Mouse (Mus musculus): ENCODE measurements around the gene Ephx4.

The Ephx4 gene

GRCm38 (mm10) chr5:107402436-107402835 is at the start of gene Ephx4:
Gene Ephx4 (plus strand): TSS chr5:107402736.
- 16% methylated on average over 5 of the region's 5 CpGs for WGBS

DNA sequence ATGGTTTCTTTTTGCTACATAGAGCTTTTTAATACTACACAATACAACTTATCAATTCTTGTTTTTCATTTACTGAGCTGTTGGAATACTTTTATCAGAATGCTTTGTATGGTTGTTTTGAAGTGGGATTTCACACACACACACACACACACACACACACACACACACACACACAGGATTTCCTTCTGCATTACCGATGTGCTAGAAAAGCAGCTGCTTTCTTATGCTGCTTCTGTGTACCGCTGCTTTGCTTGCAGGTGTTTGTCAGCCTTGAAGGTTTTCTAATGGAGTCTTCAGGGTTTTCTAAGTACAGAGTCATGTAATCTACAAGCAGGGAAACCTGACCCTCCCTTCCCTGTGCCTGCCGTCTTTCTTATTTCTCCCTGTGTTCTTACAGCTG is 48.6 kb upstream of the Ephx4 start:
- WGBS, result 75% methylated on average over 3 of the region's 3 CpGs

- 0% methylated on average over 1 of the region's 1 CpGs for WGBS
Observed at GRCm38 (mm10) chr5:107355801-107356200, 46.7 kb upstream of the Ephx4 start.

GRCm38 (mm10) chr5:107357723-107358122 is 44.8 kb upstream of the Ephx4 start:
- WGBS, result 87% methylated on average over 8 of the region's 8 CpGs

DNA sequence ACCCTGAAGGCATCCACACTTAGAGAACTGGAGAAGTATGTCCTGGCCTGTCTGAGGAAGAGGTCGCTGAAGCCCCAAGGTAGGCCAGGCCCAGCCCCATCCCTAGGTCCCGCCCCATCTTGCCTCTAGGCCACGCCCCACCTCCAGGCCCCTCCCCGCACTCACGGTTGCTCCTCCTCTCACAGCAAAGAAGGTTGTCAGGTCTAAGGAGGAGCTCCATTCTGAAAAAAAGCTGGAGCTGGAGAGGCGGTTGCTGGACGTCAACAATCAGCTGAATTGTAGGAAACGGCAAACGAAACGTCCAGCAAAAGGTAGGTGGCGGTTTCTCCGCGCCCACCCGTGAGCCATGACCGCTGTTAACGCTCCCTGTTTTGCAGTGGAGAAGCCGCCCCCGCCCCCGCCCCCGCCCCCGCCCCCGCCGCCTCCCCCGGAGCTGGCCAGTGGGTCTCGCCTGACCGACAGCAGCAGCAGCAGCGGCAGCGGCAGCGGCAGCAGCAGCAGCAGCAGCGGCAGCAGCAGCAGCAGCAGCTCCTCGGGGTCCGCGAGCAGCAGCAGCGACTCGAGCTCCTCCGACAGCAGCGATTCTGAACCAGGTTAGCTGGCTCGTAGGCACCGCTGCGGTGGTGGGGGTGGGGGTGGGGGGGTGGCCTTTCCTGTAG is 43.0 kb upstream of the Ephx4 start:
- WGBS, result under 1% methylated on average over 36 of the region's 40 CpGs

DNA sequence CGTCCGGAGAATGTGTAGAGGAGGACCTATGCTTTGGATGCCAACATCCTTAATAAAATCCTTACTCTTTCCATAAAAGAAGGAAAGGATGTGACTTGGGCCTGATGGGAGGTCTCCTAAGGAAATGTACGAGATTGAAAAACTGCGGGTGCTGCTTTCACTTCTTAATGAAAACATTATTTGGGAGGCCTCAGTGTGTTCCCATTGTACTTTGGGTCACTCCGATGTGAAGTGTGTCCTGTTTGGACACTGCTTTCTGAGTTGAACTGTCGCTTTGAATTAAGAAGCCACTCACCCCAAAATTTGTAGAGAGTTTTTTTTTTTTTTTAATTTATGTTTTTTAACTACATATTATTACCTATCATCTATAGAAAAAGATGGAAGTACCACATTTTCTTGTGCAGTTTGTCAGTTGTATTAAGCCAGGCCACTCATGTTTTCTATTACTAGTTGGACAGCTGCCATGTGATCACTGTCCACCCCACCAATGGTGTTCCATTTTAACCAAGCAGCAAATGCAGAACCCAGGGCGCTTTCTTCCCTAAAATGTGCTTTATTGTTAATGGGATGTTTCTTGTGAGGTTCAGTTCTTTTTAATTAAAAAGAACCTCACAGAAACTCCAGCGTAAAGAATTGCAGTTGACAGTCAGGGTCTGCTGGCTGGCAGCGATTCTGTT is 42.3 kb upstream of the Ephx4 start:
- 10% methylated on average over 9 of the region's 9 CpGs for WGBS

DNA sequence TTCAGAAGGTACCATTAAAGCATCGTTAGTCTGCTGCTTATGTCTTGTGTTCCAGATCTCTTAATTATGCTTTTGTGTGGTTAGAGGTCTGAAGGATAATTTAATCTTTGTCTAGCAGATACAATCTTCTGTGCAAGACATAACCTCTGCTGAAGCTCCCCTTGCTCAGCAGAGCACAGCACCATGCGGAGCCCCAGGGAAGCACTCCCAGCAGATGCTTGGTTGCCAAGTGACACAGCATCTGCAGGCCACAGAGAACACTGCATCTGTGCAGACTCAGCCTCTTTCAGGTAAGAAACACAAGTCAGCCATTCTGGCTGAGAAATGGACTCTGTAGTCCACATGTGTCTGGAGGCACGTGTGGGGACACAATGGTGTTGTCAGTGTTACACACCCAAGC is 32.5 kb upstream of the Ephx4 start:
- 74% methylated on average over 3 of the region's 3 CpGs for WGBS

DNA sequence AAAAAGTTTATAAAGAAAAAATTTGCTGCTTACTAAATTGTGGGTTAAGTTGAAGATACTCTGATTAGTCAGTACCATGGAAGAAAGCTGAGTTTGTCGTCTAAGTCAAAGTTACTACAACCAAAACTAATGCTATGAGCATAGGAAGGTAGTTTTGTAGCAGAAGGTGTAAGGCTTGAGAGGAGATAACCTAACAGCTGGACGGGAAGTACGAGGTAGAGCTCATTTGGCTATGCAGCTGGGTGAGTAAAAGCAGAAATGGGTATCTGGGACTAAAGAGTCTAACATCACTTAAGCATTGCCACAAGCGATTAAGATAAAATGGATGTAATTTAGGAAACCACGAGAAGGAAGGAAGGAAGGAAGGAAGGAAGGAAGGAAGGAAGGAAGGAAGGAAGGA is 31.2 kb upstream of the Ephx4 start:
- 87% methylated on average over 5 of the region's 5 CpGs for WGBS

DNA sequence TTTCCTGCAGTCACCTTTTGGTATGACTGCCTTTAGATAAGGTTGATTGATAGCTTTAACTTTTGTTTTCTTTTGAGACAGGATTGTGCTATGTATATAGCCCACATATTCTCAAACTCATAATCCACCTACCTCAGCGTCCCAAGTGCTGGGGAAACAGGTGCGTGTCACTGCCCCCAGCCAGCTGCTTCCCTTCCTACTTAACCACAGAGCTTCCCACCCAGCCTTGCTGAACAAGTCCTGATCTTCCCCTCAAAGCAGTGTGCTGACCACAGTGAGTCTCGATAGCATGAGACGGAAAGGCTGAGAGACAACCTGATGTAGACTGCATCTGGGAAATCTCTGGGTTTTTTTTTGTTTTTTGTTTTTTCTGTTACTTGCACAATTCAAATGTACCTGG is 29.3 kb upstream of the Ephx4 start:
- 79% methylated on average over 4 of the region's 4 CpGs for WGBS

GRCm38 (mm10) chr5:107387788-107388187 is 14.7 kb upstream of the Ephx4 start:
- 94% methylated on average over 1 of the region's 1 CpGs for WGBS

GRCm38 (mm10) chr5:107389373-107389772 is 13.2 kb upstream of the Ephx4 start:
- 31% methylated on average over 2 of the region's 2 CpGs for WGBS

DNA sequence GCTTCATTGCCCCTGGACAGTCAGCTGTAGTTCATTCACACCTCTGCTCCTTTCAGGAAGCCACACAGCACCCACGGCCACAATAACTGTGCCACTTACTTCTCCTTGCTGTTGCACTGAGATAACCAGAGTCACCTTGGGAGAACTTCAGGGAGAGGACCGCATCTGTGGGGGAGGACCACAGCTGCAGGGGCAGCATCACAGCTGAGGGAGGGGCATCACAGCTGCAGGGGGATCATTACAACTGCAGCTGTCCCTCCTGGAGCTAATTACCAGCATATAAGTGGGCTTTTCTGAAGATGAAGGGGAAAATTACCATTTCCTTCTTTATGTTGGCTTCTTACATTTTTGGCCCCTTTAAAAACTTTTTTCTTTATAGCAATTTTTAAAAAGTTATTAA is 8.1 kb upstream of the Ephx4 start:
- WGBS, result 69% methylated on average over 2 of the region's 2 CpGs

GRCm38 (mm10) chr5:107403011-107403946 is 743 bp downstream of the Ephx4 start:
- under 1% methylated on average over 80 of the region's 80 CpGs for WGBS

GRCm38 (mm10) chr5:107403947-107404684 is 1.6 kb downstream of the Ephx4 start:
- WGBS, result 15% methylated on average over 12 of the region's 12 CpGs

GRCm38 (mm10) chr5:107405361-107405760 is 2.8 kb downstream of the Ephx4 start:
- 50% methylated on average over 4 of the region's 4 CpGs for WGBS

DNA sequence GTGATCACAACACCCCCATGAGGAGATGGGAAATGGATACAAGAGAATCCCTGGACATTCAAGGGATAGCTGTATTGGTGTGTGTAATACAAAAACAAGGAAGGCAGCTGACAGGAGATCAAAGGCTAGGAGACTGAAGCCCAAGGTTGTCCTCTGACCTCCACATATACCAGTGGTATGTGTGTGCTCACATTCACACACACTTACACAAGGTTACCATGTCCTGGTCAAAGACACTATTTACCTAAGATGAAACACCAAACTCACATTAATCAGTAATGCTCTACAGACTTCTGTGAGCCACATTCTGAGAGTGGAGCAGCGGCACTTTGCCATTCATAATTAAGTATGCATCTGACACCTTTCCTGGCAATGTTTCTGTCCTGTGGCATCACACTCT is 7.8 kb downstream of the Ephx4 start:
- WGBS, result 68% methylated on average over 1 of the region's 1 CpGs

DNA sequence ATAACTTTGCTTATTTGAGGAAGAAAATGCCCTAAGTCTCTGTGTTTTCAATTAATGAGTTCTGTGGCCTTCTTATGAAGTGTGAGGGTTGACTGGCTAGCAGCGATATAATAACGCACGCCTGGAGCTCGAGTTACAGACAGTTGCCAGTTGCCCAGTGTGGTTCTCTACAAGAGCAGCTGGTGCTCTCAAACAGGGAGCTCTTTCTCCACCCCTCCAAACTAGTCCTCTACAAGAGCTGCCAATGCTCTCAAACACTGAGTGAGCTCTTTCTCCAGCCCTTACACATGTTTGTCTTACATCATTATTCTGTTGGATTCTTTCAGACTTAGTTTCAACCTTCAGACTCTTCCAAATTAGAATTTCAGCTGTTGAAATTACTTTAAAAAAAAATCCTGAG is 8.8 kb downstream of the Ephx4 start:
- WGBS, result 21% methylated on average over 4 of the region's 4 CpGs

DNA sequence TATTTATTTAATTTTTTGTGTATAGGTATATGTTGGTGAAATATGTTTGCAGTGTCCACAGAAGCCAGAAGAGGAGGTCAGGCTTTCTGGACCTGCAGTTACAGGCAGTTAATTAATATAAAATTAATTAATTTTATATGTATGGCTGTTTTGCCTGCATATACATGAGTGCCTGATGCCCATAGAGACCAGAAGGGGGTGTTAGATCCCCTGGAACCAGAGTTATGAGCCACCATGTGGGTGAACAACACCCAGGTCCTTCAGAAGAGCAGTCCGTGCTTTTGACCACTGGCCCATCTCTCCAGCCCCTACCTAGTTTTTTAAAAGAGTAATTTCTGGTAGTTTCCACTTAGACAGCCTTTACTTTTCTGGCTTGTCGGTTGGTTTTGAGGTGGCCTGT is 9.7 kb downstream of the Ephx4 start:
- WGBS, result 83% methylated on average over 2 of the region's 2 CpGs

DNA sequence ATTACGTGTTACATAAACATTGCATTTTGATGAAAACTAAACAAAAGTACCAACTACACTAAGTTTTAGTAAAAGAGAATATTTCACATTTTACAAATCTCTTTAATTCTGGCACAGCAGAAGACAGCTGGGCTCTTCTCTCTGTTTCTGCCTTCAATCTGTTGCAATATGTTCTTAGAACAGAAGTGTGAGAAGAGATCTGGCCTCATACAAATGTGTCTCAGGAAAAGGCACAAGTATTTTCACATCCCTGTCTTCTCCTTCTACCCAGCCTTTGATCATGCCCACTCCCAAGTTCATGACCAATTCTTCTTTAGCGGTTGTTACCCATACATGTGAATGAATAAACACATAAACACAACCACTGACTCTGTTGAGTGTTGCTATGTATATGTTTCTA is 12.6 kb downstream of the Ephx4 start:
- 46% methylated on average over 2 of the region's 2 CpGs for WGBS

- WGBS, result 12% methylated on average over 1 of the region's 1 CpGs
Observed at GRCm38 (mm10) chr5:107421676-107422075, 19.1 kb downstream of the Ephx4 start.

- WGBS, result 71% methylated on average over 3 of the region's 3 CpGs
Observed at GRCm38 (mm10) chr5:107431249-107431648, 28.7 kb downstream of the Ephx4 start, which contains the start of gene Lpcat2b. Gene Lpcat2b (plus strand): TSS chr5:107431549.

DNA sequence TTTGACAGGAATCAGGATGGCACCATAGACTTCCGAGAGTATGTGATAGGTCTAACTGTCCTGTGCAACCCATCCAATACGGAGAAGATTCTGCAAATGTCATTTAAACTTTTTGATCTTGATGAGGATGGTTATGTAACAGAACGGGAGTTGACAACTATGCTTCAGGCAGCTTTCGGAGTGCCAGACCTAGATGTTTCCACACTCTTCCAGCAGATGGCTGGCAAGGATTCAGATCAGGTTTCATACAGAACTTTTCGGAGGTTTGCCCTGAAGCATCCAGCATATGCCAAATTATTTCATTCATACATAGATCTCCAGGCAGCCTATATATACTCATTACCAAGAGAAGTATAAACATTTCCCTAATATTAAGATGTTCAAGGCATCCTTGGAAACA is 31.5 kb downstream of the Ephx4 start:
- WGBS, result 51% methylated on average over 5 of the region's 5 CpGs

All from cerebral cortex, adult 2 months (tissue).